Mouse (Mus musculus) intestine, embryonic 14.5 days (tissue): ENCODE data around the gene Lrp3. TPM values are rescaled to one million over a fixed set of nuclear protein-coding genes. Genes with fewer than 3 reads are reported as not detected.
A peak's percentile ranks its signal among the peaks of the same experiment; 100 is the strongest.
"Not testable (repeated sequence)": the region's sequence is repeated elsewhere in the genome, so short reads cannot be mapped to it uniquely, and the experiment has no call there.

Experiments
- ATAC-seq: fragments of 200-750 bp; cut with Nextera tagmentation; replicated peaks from 2 replicates; pipeline ENCODE4 v1.8.0; 2017; ENCODE audit warnings: low read depth, moderate number of reproducible peaks, moderate TSS enrichment, moderate library complexity; ENCODE audit not compliant: low FRiP score, low TSS enrichment
- DNase-seq: peaks from one replicate; pipeline ENCODE4 v3.0.0-alpha.2; 2018; ENCODE audit warnings: low spot score
- H3K27ac ChIP-seq: fragments of 300-500 bp; sonication (generic); 2 replicates; pipeline ENCODE4 v1.5.1; 2014; ENCODE audit warnings: low read depth, mild to moderate bottlenecking, control low read depth
- H3K27me3 ChIP-seq: fragments of 300-500 bp; sonication (generic); replicated peaks from 2 replicates; pipeline ENCODE4 v1.6.1; 2014; ENCODE audit warnings: low read length, control low read depth; ENCODE audit not compliant: control insufficient read depth, insufficient read depth
- H3K36me3 ChIP-seq: fragments of 300-500 bp; sonication (generic); 2 replicates; pipeline ENCODE4 v1.6.1; 2014; ENCODE audit warnings: low read length, control low read depth; ENCODE audit not compliant: control insufficient read depth, insufficient read depth
- H3K4me1 ChIP-seq: fragments of 300-500 bp; sonication (generic); replicated peaks from 2 replicates; pipeline ENCODE4 v1.6.1; 2014; ENCODE audit warnings: low read length, control low read depth, mixed read lengths; ENCODE audit not compliant: control insufficient read depth, insufficient read depth
- H3K4me2 ChIP-seq: fragments of 300-500 bp; sonication (generic); 2 replicates; pipeline ENCODE4 v1.6.1; 2014; ENCODE audit warnings: low read length
- H3K4me3 ChIP-seq: fragments of 300-500 bp; sonication (generic); 2 replicates; pipeline ENCODE4 v1.5.1; 2014; ENCODE audit warnings: low read depth, low read length, control low read depth, mixed read lengths
- H3K9ac ChIP-seq: fragments of 300-500 bp; sonication (generic); 2 replicates; pipeline ENCODE4 v1.6.1; 2014; ENCODE audit warnings: mild to moderate bottlenecking, low read length
- H3K9me3 ChIP-seq: fragments of 300-500 bp; sonication (generic); 2 replicates; pipeline ENCODE4 v1.6.1; 2016; ENCODE audit warnings: low read length, control low read depth; ENCODE audit not compliant: control insufficient read depth
- WGBS: fragments of 180-500 bp; shearing (Covaris S2); extraction: QIAGEN DNeasy Blood & Tissue Kit; methylation state at CpG from one replicate; pipeline ENCODE4 v1.1.7; 2014; 5-methylcytosine and 5-hydroxymethylcytosine counted together
- polyA plus RNA-seq: library from polyadenylated mRNA; unstranded; fragments of >200 nt; fragmentation: Nextera tagmentation; extraction: Ambion mirVana; gene quantifications from 2 replicates; pipeline ENCODE4 v1.2.1, GENCODE M21; 2014

Gene Lrp3
- polyA plus RNA-seq = 7.0 and 8.6 TPM in 2 replicates

GRCm38 (mm10) chr7:35215225-35215624 is at the start of gene Lrp3:
TSS of gene Lrp3 (minus strand) at chr7:35215498.
- WGBS = under 1% methylated on average over 43 of the region's 53 CpGs
- no peaks in the 10 kb centered on the region for H3K27me3 ChIP-seq
- peak within 1 kb of the TSS; percentile 19; the same call in 1 of the 2 replicates for H3K27ac ChIP-seq
- peaks cover 6% of the 10 kb centered on the region; the same call in 1 of the 2 replicates for H3K36me3 ChIP-seq
- peak within 1 kb of the TSS; percentile 64 for H3K9ac ChIP-seq
- H3K4me3 ChIP-seq = peak within 1 kb of the TSS; percentile 61
- ATAC-seq (peak; percentile 93), DNase-seq (peak; percentile 86)
- peaks cover 7% of the 10 kb centered on the region for H3K4me1 ChIP-seq
- H3K4me2 ChIP-seq = peak within 1 kb of the TSS; percentile 63
- H3K9me3 ChIP-seq = no peaks in the 10 kb centered on the region

GRCm38 (mm10) chr7:35264746-35265145 is 49.4 kb upstream of the Lrp3 start:
- ATAC-seq (no peak), DNase-seq (peak; percentile 71)
- Histone ChIP-seq H3K4me2 (no peak overlapping the region), H3K4me3 (no peak overlapping the region), H3K9ac (no peak overlapping the region), H3K36me3 (no peaks in the 10 kb centered on the region), H3K27me3 (no peaks in the 10 kb centered on the region), H3K9me3 (no peaks in the 10 kb centered on the region), H3K4me1 (0 out of 2 replicates have a peak, but pooled peaks cover 8% of the 10 kb centered on the region), H3K27ac (no peak overlapping the region)
- 12% methylated on average over 7 of the region's 7 CpGs for WGBS

DNA sequence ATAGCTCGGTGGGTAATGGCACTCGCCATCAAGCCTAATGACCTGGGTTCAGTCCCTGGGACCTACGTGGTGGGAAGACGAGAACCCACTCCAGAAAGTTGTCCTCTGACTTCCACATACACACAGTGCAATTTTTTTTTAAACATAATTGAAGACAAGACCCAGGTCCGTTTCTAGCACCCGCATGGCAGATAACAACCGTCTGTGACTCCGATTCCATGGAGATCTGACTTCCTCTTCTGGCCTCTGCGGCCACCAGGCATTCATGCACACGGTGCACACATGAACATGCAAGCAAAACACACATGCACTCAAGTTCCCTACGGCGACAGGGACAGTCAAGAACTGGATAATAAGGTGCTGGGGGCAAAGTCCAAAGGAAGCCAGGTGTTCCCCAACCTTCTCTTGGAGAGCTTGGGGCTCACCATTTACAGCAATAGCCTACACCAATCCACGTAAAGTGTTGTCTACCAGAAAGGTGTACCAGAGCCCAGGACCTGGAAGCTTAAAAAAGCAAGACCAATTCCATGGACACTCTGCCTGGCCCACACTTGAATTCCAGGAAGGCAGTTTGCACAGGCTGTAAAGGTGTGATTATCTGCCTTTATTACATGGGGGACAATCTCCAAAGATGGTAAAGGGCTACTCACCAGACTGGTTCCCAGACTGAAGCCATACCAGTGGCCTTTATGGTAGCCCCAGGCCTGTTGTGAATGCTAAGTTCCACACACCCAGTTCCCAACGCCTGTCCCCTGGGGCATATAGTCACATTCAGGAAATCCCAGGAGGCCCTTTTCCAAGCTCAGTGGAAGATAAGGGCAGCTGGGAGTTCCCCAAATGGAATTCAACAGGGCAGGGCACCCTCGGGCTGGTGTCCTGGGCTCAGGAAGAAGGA is 48.5 kb upstream of the Lrp3 start:
- H3K36me3 ChIP-seq = no peaks in the 10 kb centered on the region
- DNase-seq (no peak), ATAC-seq (peak; percentile 62)
- H3K9ac ChIP-seq = no peak overlapping the region
- WGBS = 75% methylated on average over 15 of the region's 15 CpGs
- H3K4me3 ChIP-seq = no peak overlapping the region
- no peaks in the 10 kb centered on the region for H3K9me3 ChIP-seq
- H3K27me3 ChIP-seq = no peaks in the 10 kb centered on the region
- H3K4me2 ChIP-seq = no peak overlapping the region
- H3K4me1 ChIP-seq = no peaks in the 10 kb centered on the region
- no peak overlapping the region for H3K27ac ChIP-seq

DNA sequence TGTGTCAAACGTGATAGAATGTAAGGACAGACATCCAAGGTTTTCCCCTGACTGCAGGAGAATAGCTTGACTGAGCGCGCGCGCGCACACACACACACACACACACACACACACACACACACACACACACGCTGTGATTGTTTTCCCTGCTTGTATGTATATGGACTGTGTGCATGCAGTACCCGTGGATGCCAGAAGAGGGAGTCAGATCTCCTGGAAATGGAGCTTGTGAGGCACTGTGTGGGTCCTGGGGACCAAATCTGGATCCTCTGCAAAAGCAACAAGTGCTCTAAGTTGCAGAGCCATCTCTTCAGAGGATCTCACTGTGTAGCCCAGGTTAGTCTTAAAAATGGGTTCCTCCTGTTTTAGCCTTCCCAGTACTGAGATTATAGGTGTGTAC is 44.1 kb upstream of the Lrp3 start:
- H3K4me3 ChIP-seq = no peak overlapping the region
- H3K27me3 ChIP-seq = no peaks in the 10 kb centered on the region
- H3K27ac ChIP-seq = no peak overlapping the region
- no peaks in the 10 kb centered on the region for H3K36me3 ChIP-seq
- no peaks in the 10 kb centered on the region for H3K9me3 ChIP-seq
- WGBS = 86% methylated on average over 8 of the region's 8 CpGs
- H3K4me2 ChIP-seq = no peak overlapping the region
- no peaks in the 10 kb centered on the region for H3K4me1 ChIP-seq
- DNase-seq = no peak
- no peak for ATAC-seq
- H3K9ac ChIP-seq = no peak overlapping the region

- Histone ChIP-seq H3K9ac (no peak overlapping the region), H3K4me3 (no peak overlapping the region), H3K4me1 (no peaks in the 10 kb centered on the region), H3K36me3 (no peaks in the 10 kb centered on the region), H3K27me3 (no peaks in the 10 kb centered on the region), H3K27ac (no peak overlapping the region), H3K9me3 (no peaks in the 10 kb centered on the region), H3K4me2 (no peak overlapping the region)
- WGBS = 61% methylated on average over 7 of the region's 7 CpGs
- DNase-seq (no peak), ATAC-seq (no peak)
Observed at GRCm38 (mm10) chr7:35258294-35258693, 43.0 kb upstream of the Lrp3 start.

GRCm38 (mm10) chr7:35252041-35252558 is 36.8 kb upstream of the Lrp3 start:
- H3K36me3 ChIP-seq = no peaks in the 10 kb centered on the region
- no peaks in the 10 kb centered on the region for H3K4me1 ChIP-seq
- H3K4me2 ChIP-seq = peak overlapping the region; percentile 38
- H3K27me3 ChIP-seq = no peaks in the 10 kb centered on the region
- ATAC-seq = 0 out of 2 replicates have a peak, but pooled peaks have one; percentile 61
- peak; percentile 60 for DNase-seq
- 13% methylated on average over 13 of the region's 13 CpGs for WGBS
- no peak overlapping the region for H3K9ac ChIP-seq
- no peaks in the 10 kb centered on the region for H3K9me3 ChIP-seq
- H3K4me3 ChIP-seq = no peak overlapping the region
- H3K27ac ChIP-seq = no peak overlapping the region

DNA sequence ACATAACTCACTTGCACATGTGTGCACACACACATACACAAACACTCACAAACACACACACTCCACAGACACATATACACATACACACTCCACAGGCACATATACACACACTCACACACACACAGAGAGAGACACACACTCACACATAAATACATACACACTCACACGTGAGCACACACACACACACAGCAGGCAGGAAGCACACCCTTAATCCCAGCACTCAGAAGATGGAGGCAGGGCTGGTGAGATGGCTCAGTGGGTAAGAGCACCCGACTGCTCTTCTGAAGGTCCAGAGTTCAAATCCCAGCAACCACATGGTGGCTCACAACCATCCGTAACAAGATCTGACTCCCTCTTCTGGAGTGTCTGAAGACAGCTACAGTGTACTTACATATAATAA is 22.6 kb upstream of the Lrp3 start:
- WGBS = 66% methylated on average over 2 of the region's 3 CpGs
- not testable (repeated sequence) for ATAC-seq, H3K27me3 ChIP-seq

DNA sequence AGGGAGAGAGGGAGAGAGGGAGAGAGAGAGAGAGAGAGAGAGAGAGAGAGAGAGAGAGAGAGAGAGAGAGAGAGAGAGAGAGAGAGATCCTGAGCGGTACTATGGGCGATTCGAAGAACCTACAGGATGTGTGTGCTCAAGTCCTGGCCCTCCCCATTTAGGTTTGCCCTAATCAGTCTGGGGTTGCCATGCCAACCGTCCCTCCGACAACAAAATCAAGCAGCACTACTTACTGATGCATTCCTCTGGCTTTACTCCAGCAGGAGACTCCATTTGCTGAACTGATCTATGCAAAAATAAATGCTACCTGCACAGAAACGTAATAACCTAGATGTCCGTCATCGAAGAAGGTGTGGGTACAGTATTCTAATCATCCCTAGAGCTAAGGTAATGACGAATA is 20.0 kb upstream of the Lrp3 start:
- peak; percentile 70 for ATAC-seq
- 0 out of 2 replicates have a peak, but pooled peaks cover 9% of the 10 kb centered on the region for H3K4me1 ChIP-seq
- peak overlapping the region; percentile 69 for H3K4me3 ChIP-seq
- H3K27ac ChIP-seq = peak overlapping the region; percentile 90
- peak overlapping the region; percentile 67 for H3K4me2 ChIP-seq
- H3K36me3 ChIP-seq = no peaks in the 10 kb centered on the region
- 18% methylated on average over 9 of the region's 9 CpGs for WGBS
- H3K9ac ChIP-seq = no peak overlapping the region
- peak; percentile 80 for DNase-seq
- no peaks in the 10 kb centered on the region for H3K27me3 ChIP-seq
- no peaks in the 10 kb centered on the region for H3K9me3 ChIP-seq

More for the DNA sequence above, 22.6 kb upstream of the Lrp3 start:
- not testable (repeated sequence) for H3K9ac ChIP-seq, H3K36me3 ChIP-seq, DNase-seq, H3K9me3 ChIP-seq, H3K4me3 ChIP-seq, H3K4me1 ChIP-seq, H3K4me2 ChIP-seq, H3K27ac ChIP-seq
